Mouse (Mus musculus): ENCODE measurements around the gene Pkd1l1. TPM values are rescaled to one million over a fixed set of nuclear protein-coding genes. Genes with fewer than 3 reads are reported as not detected.

Gene Pkd1l1
- polyA plus RNA-seq, 2 experiments: 0.04 to 0.11 TPM

DNA sequence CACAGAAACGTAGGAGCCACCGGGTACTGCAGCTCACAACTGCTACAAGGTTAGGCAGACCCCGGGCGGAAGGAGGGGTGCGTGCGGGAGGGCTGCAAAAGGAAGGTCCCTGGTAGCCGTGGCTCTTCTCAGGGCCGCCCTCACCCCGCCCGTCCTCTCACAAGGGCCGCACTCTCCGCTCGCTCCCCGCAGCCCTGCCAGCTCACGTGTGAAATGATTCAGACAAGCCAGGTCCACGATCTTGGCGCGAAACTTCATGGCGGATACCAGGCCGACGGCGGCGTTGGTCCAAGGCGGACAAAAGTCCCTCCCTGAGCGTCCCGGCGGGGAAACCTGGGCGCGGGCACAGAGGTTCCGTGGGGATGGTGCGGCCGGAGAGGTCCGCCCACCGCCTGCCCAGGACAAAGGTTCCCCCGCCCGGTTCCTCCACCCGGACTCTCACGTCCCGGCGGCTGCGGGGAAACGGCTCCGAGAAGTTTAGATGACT lies 37.8 kb upstream of the Pkd1l1 start, which contains the start of gene Hus1:
Hus1 (minus strand) TSS at position 339 of the 487 bp plus-strand sequence.
- 0 out of 2 replicates have a peak, but pooled peaks have one; percentile 67 for TF ChIP-seq POLR2A (IDR thresholded peaks at IDR 0.05; ENCODE audit: borderline replicate concordance, extremely low read depth, insufficient read depth, insufficient read length)
- Histone ChIP-seq H3K9me3 (ENCODE audit: control insufficient read depth, low read length) (no peaks in the 10 kb centered on the region), H3K9ac (ENCODE audit: low read depth, low read length, severe bottlenecking) (peak within 1 kb of the TSS; percentile 80), H3K4me3 (replicated peaks; ENCODE audit: low read length) (peak within 1 kb of the TSS; percentile 54), H3K27me3 (ENCODE audit: control insufficient read depth, insufficient read depth, low read length) (no peaks in the 10 kb centered on the region), H3K4me2 (replicated peaks; ENCODE audit: low read depth, low read length, severe bottlenecking) (peak within 1 kb of the TSS; percentile 69), H3K36me3 (ENCODE audit: control insufficient read depth, insufficient read depth, low read length) (peaks cover 12% of the 10 kb centered on the region), H3K27ac (replicated peaks; ENCODE audit: low read depth, low read length) (peak within 1 kb of the TSS; percentile 92), H3K4me1 (ENCODE audit: control insufficient read depth, insufficient read depth, low read length) (peaks cover 9% of the 10 kb centered on the region; the same call in 1 of the 2 replicates)
- peak; percentile 92 for ATAC-seq (ENCODE audit: low FRiP score, low read depth)
- peak; percentile 74 for DNase-seq (ENCODE audit: low spot score)
- under 1% methylated on average over 39 of the region's 43 CpGs for WGBS

DNA sequence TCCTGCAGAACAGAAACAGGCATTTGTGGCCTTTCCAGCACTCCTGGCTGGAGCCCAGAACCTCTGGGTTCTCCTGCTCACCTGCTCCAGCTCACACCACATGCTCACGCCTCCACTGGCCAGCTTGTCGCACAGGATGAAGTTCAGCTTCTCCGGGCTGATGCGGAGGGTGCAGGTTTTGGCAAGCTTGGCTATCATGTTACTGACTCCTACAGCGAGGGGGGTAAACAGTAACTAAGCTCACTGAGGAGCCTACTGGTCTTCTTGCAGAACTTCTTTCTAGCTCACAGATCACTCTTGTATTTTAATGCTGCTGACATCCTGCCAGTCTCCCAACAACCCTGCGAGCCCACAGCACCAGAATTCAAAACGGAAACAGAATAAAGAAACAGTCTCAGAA lies 37.4 kb upstream of the Pkd1l1 start:
- Histone ChIP-seq H3K9me3 (ENCODE audit: control insufficient read depth, low read length) (no peaks in the 10 kb centered on the region), H3K36me3 (ENCODE audit: control insufficient read depth, insufficient read depth, low read length) (peaks cover 16% of the 10 kb centered on the region), H3K4me2 (replicated peaks; ENCODE audit: low read depth, low read length, severe bottlenecking) (peak overlapping the region; percentile 69), H3K4me1 (ENCODE audit: control insufficient read depth, insufficient read depth, low read length) (peaks cover 9% of the 10 kb centered on the region; the same call in 1 of the 2 replicates), H3K27me3 (ENCODE audit: control insufficient read depth, insufficient read depth, low read length) (no peaks in the 10 kb centered on the region), H3K27ac (replicated peaks; ENCODE audit: low read depth, low read length) (peak overlapping the region; percentile 92), H3K9ac (ENCODE audit: low read depth, low read length, severe bottlenecking) (peak overlapping the region; percentile 80), H3K4me3 (replicated peaks; ENCODE audit: low read length) (peak overlapping the region; percentile 54)
- under 1% methylated on average over 7 of the region's 7 CpGs for WGBS
- ATAC-seq (ENCODE audit: low FRiP score, low read depth) (peak; percentile 61), DNase-seq (ENCODE audit: low spot score) (peak; percentile 47)
- no peak for TF ChIP-seq POLR2A (IDR thresholded peaks at IDR 0.05; ENCODE audit: borderline replicate concordance, extremely low read depth, insufficient read depth, insufficient read length)

DNA sequence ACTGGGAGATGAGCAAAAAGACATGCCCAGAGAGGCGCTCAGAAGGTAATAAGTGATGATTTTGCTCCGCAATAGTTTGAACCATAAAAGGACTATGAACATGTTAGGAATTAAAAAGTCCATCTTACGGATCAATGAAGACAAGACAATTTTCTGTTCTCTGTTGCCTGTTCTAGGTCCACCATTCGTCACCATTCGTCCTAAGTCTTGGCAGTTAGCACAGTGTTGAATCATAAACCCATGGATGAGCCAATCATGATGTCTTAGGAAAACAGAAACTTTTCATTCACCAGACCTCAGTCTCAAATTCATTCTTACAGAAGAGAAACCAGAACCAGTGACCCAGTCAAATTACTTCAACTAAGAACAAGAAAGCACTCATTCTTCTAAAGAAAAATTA lies 35.7 kb upstream of the Pkd1l1 start:
- WGBS: 97% methylated on average over 5 of the region's 5 CpGs
- Histone ChIP-seq H3K4me1 (ENCODE audit: control insufficient read depth, insufficient read depth, low read length) (peaks cover 9% of the 10 kb centered on the region; the same call in 1 of the 2 replicates), H3K4me2 (replicated peaks; ENCODE audit: low read depth, low read length, severe bottlenecking) (no peak overlapping the region), H3K9me3 (ENCODE audit: control insufficient read depth, low read length) (no peaks in the 10 kb centered on the region), H3K36me3 (ENCODE audit: control insufficient read depth, insufficient read depth, low read length) (peaks cover 32% of the 10 kb centered on the region), H3K4me3 (replicated peaks; ENCODE audit: low read length) (no peak overlapping the region), H3K27ac (replicated peaks; ENCODE audit: low read depth, low read length) (no peak overlapping the region), H3K9ac (ENCODE audit: low read depth, low read length, severe bottlenecking) (no peak overlapping the region), H3K27me3 (ENCODE audit: control insufficient read depth, insufficient read depth, low read length) (no peaks in the 10 kb centered on the region)
- ATAC-seq (ENCODE audit: low FRiP score, low read depth) (no peak), DNase-seq (ENCODE audit: low spot score) (no peak)
- TF ChIP-seq POLR2A (IDR thresholded peaks at IDR 0.05; ENCODE audit: borderline replicate concordance, extremely low read depth, insufficient read depth, insufficient read length): no peak

GRCm38 (mm10) chr11:8988084-8988483 lies 15.0 kb upstream of the Pkd1l1 start:
- no peaks in the 10 kb centered on the region for H3K4me1 ChIP-seq (ENCODE audit: control insufficient read depth, insufficient read depth, low read length)
- H3K4me2 ChIP-seq (replicated peaks; ENCODE audit: low read depth, low read length, severe bottlenecking): no peak overlapping the region
- H3K9me3 ChIP-seq (ENCODE audit: control insufficient read depth, low read length): no peaks in the 10 kb centered on the region
- 81% methylated on average over 4 of the region's 4 CpGs for WGBS
- ATAC-seq (ENCODE audit: low FRiP score, low read depth): no peak
- peaks cover 21% of the 10 kb centered on the region for H3K36me3 ChIP-seq (ENCODE audit: control insufficient read depth, insufficient read depth, low read length)
- no peak for TF ChIP-seq POLR2A (IDR thresholded peaks at IDR 0.05; ENCODE audit: borderline replicate concordance, extremely low read depth, insufficient read depth, insufficient read length)
- H3K27me3 ChIP-seq (ENCODE audit: control insufficient read depth, insufficient read depth, low read length): no peaks in the 10 kb centered on the region
- H3K9ac ChIP-seq (ENCODE audit: low read depth, low read length, severe bottlenecking): no peak overlapping the region
- H3K4me3 ChIP-seq (replicated peaks; ENCODE audit: low read length): no peak overlapping the region
- DNase-seq (ENCODE audit: low spot score): no peak
- no peak overlapping the region for H3K27ac ChIP-seq (replicated peaks; ENCODE audit: low read depth, low read length)

DNA sequence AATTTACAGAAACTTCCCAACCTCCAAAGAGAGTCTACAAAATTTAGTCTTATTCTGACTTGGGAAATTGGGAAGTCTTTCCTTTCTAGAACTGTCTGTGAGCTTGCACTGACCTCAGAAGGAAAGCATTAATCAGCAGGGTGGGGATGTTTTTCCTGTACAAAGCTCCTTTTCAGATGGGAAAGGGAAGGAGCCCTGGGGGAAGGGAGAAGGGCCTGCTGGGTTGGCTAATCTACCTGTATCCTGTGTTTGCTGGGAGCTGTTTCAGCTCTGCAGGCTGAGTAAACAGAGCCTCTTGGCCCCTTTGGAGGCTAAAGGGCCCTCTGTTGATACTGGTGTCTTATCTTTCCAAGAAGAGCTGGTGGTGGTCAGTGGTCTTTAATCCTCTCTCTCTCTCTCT lies 13.0 kb upstream of the Pkd1l1 start:
- H3K9me3 ChIP-seq (ENCODE audit: control insufficient read depth, low read length): no peaks in the 10 kb centered on the region
- no peak overlapping the region for H3K9ac ChIP-seq (ENCODE audit: low read depth, low read length, severe bottlenecking)
- H3K27me3 ChIP-seq (ENCODE audit: control insufficient read depth, insufficient read depth, low read length): no peaks in the 10 kb centered on the region
- no peak overlapping the region for H3K4me3 ChIP-seq (replicated peaks; ENCODE audit: low read length)
- H3K36me3 ChIP-seq (ENCODE audit: control insufficient read depth, insufficient read depth, low read length): 0 out of 2 replicates have a peak, but pooled peaks cover 3% of the 10 kb centered on the region
- TF ChIP-seq POLR2A (IDR thresholded peaks at IDR 0.05; ENCODE audit: borderline replicate concordance, extremely low read depth, insufficient read depth, insufficient read length): no peak
- no peak for ATAC-seq (ENCODE audit: low FRiP score, low read depth)
- no peak overlapping the region for H3K4me2 ChIP-seq (replicated peaks; ENCODE audit: low read depth, low read length, severe bottlenecking)
- H3K27ac ChIP-seq (replicated peaks; ENCODE audit: low read depth, low read length): no peak overlapping the region
- DNase-seq (ENCODE audit: low spot score): no peak
- H3K4me1 ChIP-seq (ENCODE audit: control insufficient read depth, insufficient read depth, low read length): no peaks in the 10 kb centered on the region

Data from limb, embryonic 14.5 days (tissue).